Mouse (Mus musculus) lung, embryonic 15.5 days (tissue): ENCODE results near the gene Per3. TPM values are rescaled to one million over a fixed set of nuclear protein-coding genes. Genes with fewer than 3 reads are reported as not detected.

Experiments used
- polyA plus RNA-seq: library from polyadenylated mRNA; unstranded; fragments of >200 nt; fragmentation: Nextera tagmentation; extraction: Ambion mirVana; gene quantifications from 2 replicates; pipeline ENCODE4 v1.2.1, GENCODE M21; 2015

The Per3 gene
- polyA plus RNA-seq, 1 experiment from 2014 or later: 8.3 TPM

Other genes starting within 250 kb of the Per3 start
- 41.7 and 42.7 TPM in 2 replicates for gene Errfi1, start 190.7 kb downstream of the Per3 start, polyA plus RNA-seq
- gene Park7, start 130.2 kb downstream of the Per3 start, polyA plus RNA-seq: 423 and 449 TPM in 2 replicates
- 0.26 and 0.29 TPM in 2 replicates for gene Tnfrsf9, start 130.1 kb downstream of the Per3 start, polyA plus RNA-seq
- not detected in 2 replicates for gene Uts2, start 47.6 kb downstream of the Per3 start, polyA plus RNA-seq
- gene Vamp3, start 13.3 kb upstream of the Per3 start, polyA plus RNA-seq: 125 and 131 TPM in 2 replicates
- not detected in 2 replicates for gene Gm13090, start 44.9 kb upstream of the Per3 start, polyA plus RNA-seq